Mouse (Mus musculus) lung, adult 2 months (tissue): ENCODE measurements around the gene Pds5b.

Experiments
- CTCF ChIP-seq: fragments of 200-500 bp; IDR thresholded peaks from 2 replicates; pipeline ENCODE4 v1.5.1; 2011; ENCODE audit warnings: mild to moderate bottlenecking, low read length, control low read depth; ENCODE audit not compliant: insufficient read depth
- POLR2A ChIP-seq: fragments of 200-500 bp; IDR thresholded peaks from 2 replicates; pipeline ENCODE4 v1.6.1; 2011; ENCODE audit warnings: low read depth, mild to moderate bottlenecking, control low read depth, low read length, borderline replicate concordance; ENCODE audit errors: extremely low read depth

DNA sequence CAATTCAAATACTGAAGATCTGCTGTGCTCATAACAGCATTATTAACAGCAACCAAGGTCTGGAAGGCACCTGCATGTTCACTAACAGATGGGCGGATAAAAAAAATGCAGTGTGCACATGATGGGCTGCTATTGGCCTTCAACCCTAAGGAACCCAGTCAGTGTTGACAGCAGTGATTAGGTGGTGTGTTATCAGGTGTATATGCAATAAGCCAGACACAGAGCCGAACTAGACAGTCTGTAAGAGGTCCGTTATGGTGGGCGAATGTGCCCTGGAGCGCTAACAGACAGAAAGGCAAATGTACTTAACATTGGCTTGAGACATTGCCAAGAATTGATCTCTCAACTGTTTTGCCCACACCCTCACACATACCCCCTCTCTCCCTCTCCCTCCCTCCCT lies 156.0 kb downstream of the Pds5b start:
- TF ChIP-seq CTCF (no peak), POLR2A (no peak)
